Mouse (Mus musculus) lung, adult 2 months (tissue): Measurements from ENCODE around the gene Crim1.

Source experiments
- CTCF ChIP-seq: fragments of 200-500 bp; IDR thresholded peaks from 2 replicates; pipeline ENCODE4 v1.5.1; 2011; ENCODE audit warnings: mild to moderate bottlenecking, low read length, control low read depth; ENCODE audit not compliant: insufficient read depth
- POLR2A ChIP-seq: fragments of 200-500 bp; IDR thresholded peaks from 2 replicates; pipeline ENCODE4 v1.6.1; 2011; ENCODE audit warnings: low read depth, mild to moderate bottlenecking, control low read depth, low read length, borderline replicate concordance; ENCODE audit errors: extremely low read depth

GRCm38 (mm10) chr17:78266271-78266670, 66.2 kb downstream of the Crim1 start:
- TF ChIP-seq POLR2A (no peak), CTCF (no peak)
